Mouse (Mus musculus) gastrocnemius, postnatal 25 days (tissue): Measurements from ENCODE around the gene Cacna1i. TPM values are rescaled to one million over a fixed set of nuclear protein-coding genes. Genes with fewer than 3 reads are reported as not detected.

ENCODE experiments used
- DNase-seq: peaks from one replicate; pipeline ENCODE4 v3.0.0; 2022
- long read RNA-seq, 2 experiments: library from polyadenylated mRNA; stranded (forward); transcript quantifications; one replicate each; pipeline ENCODE4 v2.0.0; 2021
- total RNA-seq, 2 experiments: library from RNA; stranded (reverse); gene quantifications; 1 replicate in 1 of 2; 2 replicates in 1 of 2; pipeline ENCODE4 v1.2.3; 2021

The Cacna1i gene
- total RNA-seq = under 1 TPM; 0.11 to 0.43 TPM
- long read RNA-seq, experiment 1 = 0 reads
- long read RNA-seq, experiment 2 = 0 reads

GRCm38 (mm10) chr15:80286851-80287415 lies at the start of gene Cacna1i:
Cacna1i (plus strand) TSS chr15:80287238.
- no peak for DNase-seq

GRCm38 (mm10) chr15:80248135-80248534 lies 38.9 kb upstream of the Cacna1i start:
- DNase-seq = no peak

GRCm38 (mm10) chr15:80248596-80248995 lies 38.4 kb upstream of the Cacna1i start:
- DNase-seq = no peak

- DNase-seq = no peak
Observed at GRCm38 (mm10) chr15:80249672-80250071, 37.4 kb upstream of the Cacna1i start.

GRCm38 (mm10) chr15:80250586-80250985 lies 36.5 kb upstream of the Cacna1i start:
- no peak for DNase-seq

GRCm38 (mm10) chr15:80253530-80253929 lies 33.5 kb upstream of the Cacna1i start:
- no peak for DNase-seq

- DNase-seq = no peak
Observed at GRCm38 (mm10) chr15:80254207-80254606, 32.8 kb upstream of the Cacna1i start.

GRCm38 (mm10) chr15:80254847-80255645 lies 32.0 kb upstream of the Cacna1i start, which contains the start of gene Atf4:
Atf4 (plus strand) TSS chr15:80255184.
- peak; percentile 99 for DNase-seq

- peak; percentile 87 for DNase-seq
Observed at GRCm38 (mm10) chr15:80255646-80256121, 31.4 kb upstream of the Cacna1i start.

GRCm38 (mm10) chr15:80256242-80256641 lies 30.8 kb upstream of the Cacna1i start:
- no peak for DNase-seq

- DNase-seq = no peak
Observed at GRCm38 (mm10) chr15:80256656-80257601, 30.1 kb upstream of the Cacna1i start.

- no peak for DNase-seq
Observed at GRCm38 (mm10) chr15:80257602-80258239, 29.3 kb upstream of the Cacna1i start.

GRCm38 (mm10) chr15:80258240-80259170 lies 28.5 kb upstream of the Cacna1i start:
- no peak for DNase-seq

- no peak for DNase-seq
Observed at GRCm38 (mm10) chr15:80259406-80260045, 27.5 kb upstream of the Cacna1i start.

- DNase-seq = peak; percentile 63
Observed at GRCm38 (mm10) chr15:80260677-80261076, 26.4 kb upstream of the Cacna1i start.

- no peak for DNase-seq
Observed at GRCm38 (mm10) chr15:80261100-80261499, 25.9 kb upstream of the Cacna1i start.

- DNase-seq = peak; percentile 84
Observed at GRCm38 (mm10) chr15:80263610-80264575, 23.1 kb upstream of the Cacna1i start, which contains the start of gene Rps19bp1. Rps19bp1 (minus strand) TSS chr15:80264315.

GRCm38 (mm10) chr15:80266281-80266680 lies 20.8 kb upstream of the Cacna1i start:
- DNase-seq = no peak
